Mouse (Mus musculus): Measurements from ENCODE around the gene Nt5c3b.

Nt5c3b gene

GRCm38 (mm10) chr11:100441797-100442196 is at the start of gene Nt5c3b, which contains the start of gene Klhl10:
Gene Nt5c3b, minus strand, starts transcription at chr11:100441808.
Gene Klhl10, plus strand, starts transcription at chr11:100441917.
- DNase-seq, result no peak

GRCm38 (mm10) chr11:100490951-100491350 is 49.3 kb upstream of the Nt5c3b start:
- no peak for DNase-seq

- DNase-seq, result peak; percentile 23
Measured at GRCm38 (mm10) chr11:100485801-100486538, 44.4 kb upstream of the Nt5c3b start.

- DNase-seq, result no peak
Measured at GRCm38 (mm10) chr11:100484461-100484860, 42.9 kb upstream of the Nt5c3b start.

GRCm38 (mm10) chr11:100479152-100479551 is 37.5 kb upstream of the Nt5c3b start:
- DNase-seq, result no peak

- no peak for DNase-seq
Measured at GRCm38 (mm10) chr11:100476281-100476680, 34.7 kb upstream of the Nt5c3b start.

- DNase-seq, result no peak
Measured at GRCm38 (mm10) chr11:100472935-100473295, 31.3 kb upstream of the Nt5c3b start.

GRCm38 (mm10) chr11:100472197-100472934 is 30.8 kb upstream of the Nt5c3b start, which contains the start of gene Klhl11:
Gene Klhl11, minus strand, starts transcription at chr11:100472741.
- peak; percentile 90 for DNase-seq

- no peak for DNase-seq
Measured at GRCm38 (mm10) chr11:100471352-100472196, 30.0 kb upstream of the Nt5c3b start.

- DNase-seq, result no peak
Measured at GRCm38 (mm10) chr11:100465833-100466232, 24.2 kb upstream of the Nt5c3b start.

GRCm38 (mm10) chr11:100465229-100465792 is 23.7 kb upstream of the Nt5c3b start:
- DNase-seq, result no peak

GRCm38 (mm10) chr11:100462699-100463098 is 21.1 kb upstream of the Nt5c3b start:
- DNase-seq, result no peak

- DNase-seq, result no peak
Measured at GRCm38 (mm10) chr11:100457711-100458110, 16.1 kb upstream of the Nt5c3b start.

GRCm38 (mm10) chr11:100457247-100457646 is 15.6 kb upstream of the Nt5c3b start:
- DNase-seq, result no peak

- DNase-seq, result no peak
Measured at GRCm38 (mm10) chr11:100442625-100443024, 1.0 kb upstream of the Nt5c3b start.

GRCm38 (mm10) chr11:100440691-100441522 is 701 bp downstream of the Nt5c3b start:
- peak; percentile 86 for DNase-seq

GRCm38 (mm10) chr11:100437901-100438300 is 3.7 kb downstream of the Nt5c3b start:
- no peak for DNase-seq

GRCm38 (mm10) chr11:100435678-100436246 is 5.8 kb downstream of the Nt5c3b start:
- DNase-seq, result no peak

- DNase-seq, result no peak
Measured at GRCm38 (mm10) chr11:100432002-100432401, 9.6 kb downstream of the Nt5c3b start.

- peak; percentile 8 for DNase-seq
Measured at GRCm38 (mm10) chr11:100430052-100430451, 11.6 kb downstream of the Nt5c3b start.

GRCm38 (mm10) chr11:100428612-100429199 is 12.9 kb downstream of the Nt5c3b start:
- no peak for DNase-seq

All from cerebellum, adult 11-12 months (tissue).